Mouse (Mus musculus) frontal cortex, adult 2 months (tissue): ENCODE measurements around the gene Apoe. TPM values are rescaled to one million over a fixed set of nuclear protein-coding genes. Genes with fewer than 3 reads are reported as not detected.

Experiments
- DNase-seq, 2 experiments: peaks; one replicate each; pipeline ENCODE4 v3.0.0; 2022; ENCODE audit warnings: low spot score in 1 of 2; ENCODE audit errors: extremely low spot score in 1 of 2
- polyA plus RNA-seq: library from polyadenylated mRNA; depleted of rRNA; stranded (reverse); fragments of >200 nt; gene quantifications from 2 replicates; pipeline ENCODE4 v1.2.3, GENCODE M21; 2012; rRNA removed

Apoe gene
- polyA plus RNA-seq, result 6,067 and 6,377 TPM in 2 replicates

DNA sequence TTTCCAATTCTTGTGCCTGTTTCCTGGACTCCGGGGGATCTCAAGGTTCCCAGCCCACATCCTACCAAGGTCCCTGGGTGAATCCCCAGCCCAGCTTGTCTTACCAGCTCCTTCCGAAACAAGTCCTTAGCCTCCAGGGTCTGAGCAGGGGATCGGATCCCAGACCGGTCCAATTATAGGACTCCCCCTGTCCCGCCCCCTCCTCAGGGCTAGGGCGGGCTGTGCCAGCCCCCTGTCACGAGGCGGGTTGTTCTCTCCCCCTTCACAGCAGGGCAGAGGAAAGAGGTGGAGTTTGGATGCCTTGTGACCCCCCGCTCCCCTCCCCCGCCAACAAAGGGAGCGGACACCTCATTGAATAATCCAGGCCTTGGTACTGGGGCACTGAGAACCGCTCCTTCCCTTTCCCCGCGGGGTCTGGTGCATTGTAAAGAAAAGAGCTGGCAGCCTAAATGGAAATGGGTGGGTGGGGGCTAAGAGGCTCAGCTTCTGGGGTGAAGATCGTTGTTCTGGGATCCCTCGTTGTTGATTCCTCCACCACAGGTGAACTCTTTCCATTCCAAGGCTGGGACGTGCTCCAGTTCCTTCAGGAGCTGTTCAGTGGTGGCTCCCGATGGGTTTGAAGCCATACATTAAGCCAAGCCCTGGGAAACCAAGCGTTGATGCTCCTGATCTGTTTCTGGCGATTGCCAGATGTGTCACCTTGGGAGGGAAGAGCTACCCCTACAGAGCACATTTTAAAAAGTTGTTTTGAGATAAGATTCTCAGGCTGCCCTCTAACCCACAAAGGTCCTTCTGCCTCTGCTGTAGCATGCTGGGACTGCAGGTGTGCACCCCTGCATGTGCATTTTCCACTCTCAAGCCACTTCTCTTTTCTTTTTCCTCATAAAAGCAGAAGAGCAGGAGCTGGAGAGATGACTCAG is at the start of gene Apoe:
Gene Apoe, minus strand, starts transcription at position 282 of the 920 bp plus-strand sequence.
- DNase-seq, result peak in 1 of 2 experiments; percentile 66

DNA sequence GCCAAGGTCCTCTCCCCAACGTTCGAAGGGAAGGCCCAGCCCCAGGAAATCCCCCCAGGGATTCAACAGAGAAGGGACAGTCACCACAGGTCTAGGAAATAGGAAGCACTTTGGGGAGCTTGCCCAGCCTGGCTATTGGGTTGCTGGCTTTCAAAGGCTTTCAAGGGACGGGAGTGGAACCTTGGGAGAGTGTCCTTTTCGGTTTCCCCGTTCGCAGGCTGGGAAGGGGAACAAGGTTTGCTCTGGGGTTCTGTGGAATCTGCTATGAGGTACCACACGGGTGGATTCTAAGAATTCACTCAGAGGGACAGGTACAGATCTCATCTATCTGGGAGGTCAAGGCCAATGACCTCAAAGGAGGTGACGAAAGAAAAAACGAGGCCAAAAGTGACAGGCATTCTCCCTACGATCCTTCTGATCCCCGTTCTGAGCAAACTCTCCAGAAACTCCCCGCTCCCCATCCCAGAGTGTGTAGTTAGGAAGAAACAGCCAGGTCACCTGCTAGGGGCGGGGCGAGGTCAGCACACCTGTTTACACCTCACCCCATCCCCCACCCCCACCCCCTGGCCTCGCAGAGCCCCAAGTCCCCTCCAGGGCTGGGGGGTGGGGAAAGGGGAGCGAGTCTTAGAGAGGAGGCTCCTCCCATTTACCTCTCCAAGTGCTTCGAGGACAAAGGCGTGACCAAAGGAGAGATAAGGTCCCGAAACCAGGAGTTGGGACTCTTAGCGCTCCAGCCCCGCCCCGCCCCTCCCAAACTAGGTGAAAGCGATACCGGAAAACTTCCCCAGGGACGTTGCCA is 48.6 kb upstream of the Apoe start:
- no peak for DNase-seq

DNA sequence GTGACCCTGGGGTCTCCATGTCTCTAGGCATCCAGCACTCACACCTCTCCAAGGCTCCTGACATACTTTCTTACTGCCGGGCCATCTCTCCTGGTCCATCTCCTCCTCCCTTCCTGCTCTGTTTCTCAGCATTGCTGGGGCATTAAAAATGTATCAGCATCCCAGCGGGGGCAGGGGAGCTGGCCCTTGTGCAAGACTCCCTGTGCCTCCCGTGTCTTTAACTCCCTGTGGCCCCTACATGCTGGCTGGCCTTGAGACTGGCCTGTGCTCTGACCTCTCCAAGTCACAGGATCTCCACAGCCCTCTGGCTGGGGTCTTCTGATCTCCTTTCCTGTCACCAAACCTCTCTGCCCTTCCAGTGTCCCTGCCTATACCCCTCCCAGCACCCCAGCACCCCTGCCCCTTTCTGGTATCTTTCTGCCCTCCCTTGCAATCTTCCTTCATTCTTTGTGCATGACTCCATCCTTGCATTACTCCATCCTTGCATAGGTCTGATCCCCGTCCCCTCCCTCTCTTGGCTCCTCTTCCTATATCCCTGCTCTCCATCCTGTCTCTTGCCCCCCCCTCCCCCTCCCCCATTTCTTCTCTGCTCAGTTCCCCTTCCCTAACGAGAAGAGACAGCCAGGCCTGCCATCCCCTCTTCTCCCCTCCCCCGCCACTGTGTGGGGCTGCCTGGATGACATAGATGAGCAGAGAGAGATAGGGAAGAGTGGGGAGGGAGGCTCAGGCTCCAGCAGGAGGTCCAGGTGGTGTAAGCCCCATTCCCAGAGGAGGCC is 47.6 kb upstream of the Apoe start:
- no peak for DNase-seq

DNA sequence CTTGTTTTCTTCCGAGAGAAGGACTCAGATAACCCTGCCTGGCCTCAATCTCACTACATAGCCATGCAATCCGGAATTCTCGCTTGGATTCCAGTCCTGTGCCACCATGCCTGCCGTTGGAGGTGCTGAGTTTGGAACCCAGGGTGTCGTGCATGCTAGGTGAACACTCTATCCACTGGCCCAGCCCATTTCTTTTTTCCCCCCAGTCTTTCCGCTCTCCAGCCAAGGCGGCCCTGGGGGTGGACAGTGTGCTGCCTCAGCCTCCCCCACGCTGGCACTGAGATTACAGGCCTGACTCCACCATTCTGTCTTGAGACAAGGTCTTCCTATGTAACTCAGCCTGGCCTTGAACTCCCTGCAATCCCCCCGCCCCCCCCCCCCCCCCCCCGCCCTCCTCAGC is 47.0 kb upstream of the Apoe start:
- no peak for DNase-seq

DNA sequence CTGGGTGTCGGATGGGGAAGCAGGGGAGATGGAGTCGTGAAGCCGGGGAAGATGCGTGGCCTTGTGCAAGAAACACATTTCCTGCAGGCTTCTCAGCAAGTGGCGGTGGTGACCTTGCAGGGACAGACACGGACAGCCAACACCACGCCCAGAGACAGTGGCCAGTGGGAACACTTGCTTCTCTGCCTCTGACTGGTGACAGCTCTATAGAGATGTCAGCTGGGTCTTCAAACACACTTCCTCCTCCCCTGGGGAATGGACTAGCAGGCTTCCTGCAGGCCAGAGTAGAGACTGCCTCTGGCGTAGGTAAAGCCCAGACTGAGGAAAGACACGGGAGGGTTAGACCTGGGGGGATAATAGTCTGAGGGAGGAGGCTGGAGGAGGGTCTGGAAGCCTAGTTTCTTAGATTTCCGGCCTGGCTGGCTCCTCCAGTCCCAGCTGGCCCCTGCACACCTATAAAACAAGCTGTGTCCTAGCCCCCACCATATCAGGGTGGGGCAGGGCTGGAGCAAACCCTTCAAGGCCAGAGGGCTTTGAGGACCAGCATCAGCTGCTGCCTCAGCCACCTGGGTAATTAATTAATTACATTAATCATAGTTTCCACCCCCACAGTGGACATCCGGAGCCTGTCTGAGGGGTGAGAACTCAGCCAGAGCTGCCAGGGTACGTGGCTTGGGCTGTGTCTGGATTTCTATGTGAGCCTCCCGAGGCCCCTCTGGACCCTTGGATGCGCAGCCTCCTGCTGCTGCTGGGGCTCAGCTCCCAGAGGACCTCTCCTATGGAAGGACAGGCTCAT is 45.8 kb upstream of the Apoe start:
- DNase-seq, result no peak

DNA sequence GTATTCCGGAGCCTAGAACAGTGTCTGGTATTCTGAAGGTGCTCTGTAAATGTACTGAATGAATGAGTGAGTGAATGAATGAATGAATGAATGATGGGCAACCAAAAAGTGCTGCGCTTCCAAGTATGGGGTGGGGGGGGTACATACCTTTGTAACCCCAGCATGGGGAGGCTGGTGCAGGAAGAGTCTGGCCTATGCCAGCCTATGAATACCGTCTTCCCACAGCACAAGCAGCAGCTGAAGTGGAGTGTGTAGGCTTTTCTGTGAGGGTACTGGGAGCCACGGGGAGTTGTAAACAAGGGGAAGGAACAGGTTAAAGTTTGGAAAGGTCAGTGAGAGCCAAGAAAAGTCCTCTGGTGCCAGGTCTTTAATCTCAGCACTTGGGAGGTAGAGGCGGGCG is 44.8 kb upstream of the Apoe start:
- DNase-seq, result no peak

DNA sequence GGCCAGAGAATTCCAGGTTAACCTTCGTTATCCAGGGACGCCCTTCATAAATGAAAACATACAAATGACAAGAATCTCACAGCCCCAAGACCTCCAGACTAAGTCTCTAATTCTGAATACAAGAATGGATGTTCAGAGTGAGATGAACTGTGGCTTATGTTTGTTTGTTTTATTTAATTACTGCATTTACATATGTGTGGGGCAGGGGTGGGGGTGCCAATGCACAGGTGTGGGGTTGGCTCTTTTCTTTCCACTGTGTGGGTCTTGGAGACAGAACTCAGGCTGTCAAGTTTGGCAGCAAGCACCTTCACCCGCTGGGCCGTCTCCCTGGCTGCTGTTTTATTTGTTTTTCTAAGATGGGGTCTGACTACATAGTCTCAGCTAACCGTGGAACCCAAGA is 43.5 kb upstream of the Apoe start:
- DNase-seq, result no peak

DNA sequence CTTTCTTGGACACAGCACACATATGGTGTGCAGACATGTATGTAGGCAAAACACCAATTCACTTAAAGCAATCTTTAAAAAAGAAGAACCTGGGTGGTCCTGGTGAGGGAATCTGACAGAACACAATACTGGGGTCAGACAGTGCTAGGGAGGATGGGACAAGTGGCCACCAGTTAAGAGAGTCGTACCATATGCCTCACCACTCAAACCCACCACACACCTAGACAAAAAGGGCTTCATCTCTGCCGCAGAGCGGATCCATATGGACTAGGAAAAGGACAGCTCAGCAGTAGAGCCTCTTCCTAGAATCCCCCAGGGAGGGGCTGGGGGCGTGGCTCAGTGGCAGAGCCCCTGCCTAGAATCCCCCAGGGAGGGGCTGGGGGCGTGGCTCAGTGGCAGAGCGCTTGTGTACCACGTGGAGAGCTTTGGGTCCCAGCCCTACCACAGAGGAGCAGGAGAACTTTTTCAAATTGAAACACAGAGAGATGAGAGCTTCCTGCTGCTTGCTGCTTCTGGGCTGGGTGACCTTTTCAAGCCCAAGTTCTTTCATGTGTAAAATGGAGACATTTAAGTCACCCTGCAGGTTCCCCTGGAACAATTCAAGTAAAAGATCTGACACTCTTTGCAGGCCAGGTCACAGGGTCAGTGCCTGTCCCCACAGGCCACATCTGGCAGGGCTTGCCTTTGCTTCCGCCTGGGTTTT is 42.5 kb upstream of the Apoe start:
- no peak for DNase-seq

DNA sequence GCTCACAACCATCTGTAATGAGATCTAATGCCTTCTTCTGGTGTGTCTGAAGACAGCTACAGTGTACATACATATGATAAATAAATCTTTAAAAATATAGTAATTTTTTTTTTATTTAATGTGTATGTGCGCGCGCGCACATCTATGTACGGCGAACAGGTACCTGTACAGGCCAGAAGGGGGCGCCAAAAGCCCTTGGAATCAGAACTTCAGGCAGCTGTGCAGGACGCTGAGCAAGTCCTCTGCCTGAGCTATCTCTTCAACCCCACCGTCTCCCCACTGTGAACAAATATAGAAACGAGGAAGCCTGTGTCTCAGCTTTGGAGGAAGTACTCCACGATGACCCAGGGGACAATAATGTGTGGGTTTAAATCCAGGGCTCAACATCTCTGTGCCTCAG is 41.3 kb upstream of the Apoe start:
- no peak for DNase-seq

DNA sequence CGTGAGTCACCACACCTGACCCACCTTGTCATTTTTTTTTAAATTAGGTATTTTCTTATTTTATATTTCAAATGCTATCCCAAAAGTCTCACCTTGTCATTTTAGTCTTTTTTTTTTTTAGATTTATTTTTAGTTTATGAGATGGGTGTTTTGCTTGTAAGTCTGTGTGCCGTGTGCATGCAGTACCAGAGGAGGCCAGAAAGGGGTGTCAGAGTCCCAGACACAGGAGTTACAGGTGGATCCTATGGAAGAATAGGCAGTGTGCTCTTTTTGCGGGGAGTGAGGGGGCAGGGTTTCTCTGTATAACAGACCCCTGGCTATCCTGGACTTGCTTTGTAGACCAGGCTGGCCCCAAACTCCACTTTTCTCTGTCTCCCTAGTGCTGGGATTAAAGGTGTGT is 39.8 kb upstream of the Apoe start:
- no peak for DNase-seq

DNA sequence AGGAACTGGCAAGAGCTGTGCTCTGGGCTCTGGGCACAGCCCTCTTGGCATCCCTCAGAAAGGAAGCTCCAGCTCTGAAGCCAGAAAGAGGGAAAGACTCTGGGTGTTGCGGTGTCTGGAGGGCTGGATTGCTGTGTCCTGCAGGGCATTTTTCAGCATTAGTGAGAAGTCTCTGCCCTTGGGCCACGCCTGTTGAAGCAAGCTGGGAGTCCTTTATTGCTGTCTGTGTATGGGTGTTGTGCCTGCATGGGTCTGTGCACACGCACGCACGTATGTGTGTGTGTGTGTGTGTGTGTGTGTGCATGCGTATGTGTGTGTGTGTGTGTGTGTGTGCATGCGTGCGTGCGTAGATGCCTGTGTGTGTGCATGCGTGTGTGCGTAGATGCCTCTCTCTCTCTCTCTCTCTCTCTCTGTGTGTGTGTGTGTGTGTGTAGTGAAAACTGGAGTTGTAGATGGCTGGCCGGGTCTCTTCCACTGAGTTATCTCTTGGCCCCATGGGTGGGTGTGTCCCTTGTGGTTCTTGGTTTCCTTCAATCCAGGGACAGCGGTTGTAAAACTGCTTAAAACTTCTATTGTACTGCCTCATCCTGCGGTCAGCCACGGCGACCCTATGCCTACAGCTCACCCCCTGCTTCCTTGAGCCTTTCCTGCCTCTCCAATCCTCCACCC is 37.5 kb upstream of the Apoe start:
- no peak for DNase-seq

DNA sequence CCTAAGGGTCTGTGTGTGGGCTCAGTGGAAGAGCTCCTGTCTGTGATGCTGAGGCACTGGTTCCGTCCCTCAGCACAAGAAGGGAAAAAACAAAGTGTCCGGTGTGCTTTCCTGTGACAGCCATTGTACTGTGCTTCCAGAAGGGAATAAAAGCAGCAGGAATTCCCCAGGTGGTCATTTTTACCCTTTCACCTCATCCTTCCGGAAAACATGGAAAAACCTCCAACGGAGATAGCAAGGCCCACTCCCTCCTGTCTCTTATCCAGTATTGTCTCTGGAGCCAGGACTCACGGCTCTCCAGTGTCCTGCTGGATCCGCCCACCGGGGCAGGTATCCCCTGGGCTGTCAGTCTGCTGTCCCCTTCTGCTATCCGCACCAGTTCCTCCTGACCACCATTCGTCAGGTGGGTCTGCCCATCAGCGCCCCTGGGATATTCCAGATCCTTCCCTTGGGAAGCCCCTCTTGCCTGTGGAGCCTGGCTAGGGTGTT is 35.2 kb upstream of the Apoe start:
- no peak for DNase-seq

DNA sequence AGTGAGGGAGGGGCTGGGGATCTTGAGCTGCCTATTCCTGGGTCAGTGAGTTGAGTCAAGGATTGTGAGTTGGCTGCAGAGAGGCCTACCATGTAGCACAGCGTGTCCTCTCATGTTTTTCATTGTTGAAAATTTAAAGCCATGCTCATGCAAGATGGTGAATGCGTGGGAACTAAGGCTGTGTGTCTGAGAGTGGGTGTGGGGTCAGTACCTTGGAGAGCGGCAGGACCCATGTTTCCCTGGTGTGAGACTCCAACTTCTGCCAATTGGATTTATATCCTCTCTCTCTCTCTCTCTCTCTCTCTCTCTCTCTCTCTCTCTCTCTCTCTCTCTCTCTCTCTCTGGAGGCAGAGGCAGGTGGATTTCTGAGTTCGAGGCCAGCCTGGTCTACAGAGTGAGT is 27.6 kb upstream of the Apoe start:
- no peak for DNase-seq

DNA sequence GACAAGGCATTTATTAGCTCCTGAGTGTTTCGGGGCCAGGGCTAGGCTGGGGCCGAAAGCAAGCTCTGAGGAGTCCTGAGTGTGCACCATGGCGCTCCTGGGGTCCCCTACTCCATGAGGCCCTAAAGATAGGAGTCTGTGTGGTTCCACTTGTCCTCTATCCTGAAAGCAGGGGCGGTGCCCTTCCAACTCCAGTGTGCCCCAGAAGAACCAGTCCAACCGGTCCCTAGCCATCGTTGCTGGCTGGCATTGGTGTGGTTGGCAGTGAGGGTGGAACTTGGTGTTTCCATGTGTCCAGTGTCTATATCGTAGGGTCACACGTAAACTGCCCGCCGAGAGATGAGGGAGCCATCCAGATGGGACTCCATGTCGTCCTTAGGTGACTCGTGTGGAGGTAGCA is 25.2 kb upstream of the Apoe start:
- DNase-seq, result no peak

DNA sequence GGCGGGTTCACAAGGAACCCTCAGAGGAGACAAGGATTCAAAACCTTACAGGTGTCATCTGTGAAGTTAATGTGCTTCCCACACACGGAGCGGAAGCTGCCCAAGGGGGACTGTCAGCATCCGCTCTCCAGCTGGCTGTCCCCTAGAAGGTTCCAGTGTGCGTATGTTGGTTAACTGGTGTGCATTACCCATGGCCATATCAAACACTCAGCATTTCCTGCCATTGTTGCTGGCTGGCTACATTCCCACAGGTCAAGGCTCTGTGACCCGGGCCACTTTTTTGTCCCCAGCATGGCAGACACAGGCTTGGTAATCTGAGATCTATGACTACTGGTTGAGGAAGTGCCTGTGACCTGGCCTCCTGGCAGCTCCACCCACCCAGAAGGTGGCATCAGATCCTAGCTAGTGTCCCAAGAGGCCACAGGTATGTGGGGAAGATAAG is 23.8 kb upstream of the Apoe start:
- no peak for DNase-seq

DNA sequence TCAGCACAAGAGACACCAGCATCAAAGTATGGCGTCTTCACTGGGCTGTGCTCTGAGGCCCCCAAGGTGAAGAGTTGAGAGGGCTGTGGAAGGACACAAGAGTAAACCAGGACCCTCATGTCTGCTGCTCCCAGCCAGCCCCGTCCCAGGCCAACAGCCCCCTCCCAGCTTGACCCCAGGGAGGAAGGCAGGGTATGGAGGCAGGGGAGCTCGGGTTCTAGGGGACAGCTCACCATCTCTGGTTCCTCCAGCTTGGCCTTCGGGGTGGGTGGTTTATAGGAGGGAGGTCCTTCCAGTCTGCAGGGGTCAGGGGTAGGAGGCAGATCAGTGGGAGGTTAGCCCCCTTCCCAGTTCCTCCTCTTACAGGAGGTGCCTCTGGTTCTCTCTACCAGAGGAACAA is 20.2 kb upstream of the Apoe start:
- DNase-seq, result no peak

DNA sequence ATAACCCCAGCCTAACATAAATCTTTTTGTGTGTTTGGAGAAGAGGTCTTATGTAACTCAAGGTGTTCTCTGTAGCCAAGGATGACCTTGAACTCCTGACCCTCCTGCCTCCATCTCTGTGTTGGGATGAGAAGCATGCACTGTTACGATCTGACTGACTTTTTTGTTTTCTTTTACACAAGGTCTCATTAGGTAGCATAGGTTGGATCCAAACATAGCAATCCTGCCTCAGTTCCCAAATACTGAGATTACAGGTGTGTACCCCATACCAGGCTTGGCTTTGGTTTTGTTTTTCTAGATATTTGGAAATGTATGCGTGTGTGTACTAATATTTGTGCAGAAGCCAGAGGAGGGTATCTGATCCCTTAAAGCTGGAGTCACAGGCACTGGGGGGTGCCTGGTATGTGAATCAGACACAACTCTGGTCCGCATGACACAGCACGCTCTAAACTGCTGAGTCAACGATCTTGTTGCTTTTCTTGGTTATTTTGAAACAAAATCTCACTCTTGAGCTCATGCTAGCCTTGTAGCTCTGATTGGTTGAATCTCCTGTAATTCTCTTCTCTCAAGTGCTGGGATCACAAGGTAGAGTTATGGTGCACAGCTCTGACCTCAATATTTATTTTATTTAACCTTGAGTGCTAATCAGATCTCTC is 19.4 kb upstream of the Apoe start:
- no peak for DNase-seq

DNA sequence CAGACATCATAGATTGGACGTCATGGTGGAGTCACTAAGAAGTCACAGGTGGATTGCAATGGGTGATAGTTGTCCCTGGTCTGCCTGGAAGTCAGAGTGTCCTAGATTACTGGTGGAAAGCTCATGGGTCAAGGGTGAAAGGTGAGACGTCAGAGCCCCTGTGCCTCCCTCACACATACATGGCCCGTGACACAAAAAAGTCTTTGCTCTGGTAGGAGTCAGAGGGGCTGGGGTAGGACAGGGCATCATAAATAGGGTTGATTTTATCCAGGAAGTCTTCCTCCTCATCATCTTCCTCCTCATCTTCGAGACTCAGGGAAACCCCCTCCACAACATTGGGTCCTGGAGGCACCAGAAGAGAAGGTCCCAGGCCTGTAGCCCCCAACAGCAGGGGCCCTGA is 18.4 kb upstream of the Apoe start:
- DNase-seq, result no peak
